Mouse (Mus musculus): ENCODE results near the gene Ntrk3.

The Ntrk3 gene

DNA sequence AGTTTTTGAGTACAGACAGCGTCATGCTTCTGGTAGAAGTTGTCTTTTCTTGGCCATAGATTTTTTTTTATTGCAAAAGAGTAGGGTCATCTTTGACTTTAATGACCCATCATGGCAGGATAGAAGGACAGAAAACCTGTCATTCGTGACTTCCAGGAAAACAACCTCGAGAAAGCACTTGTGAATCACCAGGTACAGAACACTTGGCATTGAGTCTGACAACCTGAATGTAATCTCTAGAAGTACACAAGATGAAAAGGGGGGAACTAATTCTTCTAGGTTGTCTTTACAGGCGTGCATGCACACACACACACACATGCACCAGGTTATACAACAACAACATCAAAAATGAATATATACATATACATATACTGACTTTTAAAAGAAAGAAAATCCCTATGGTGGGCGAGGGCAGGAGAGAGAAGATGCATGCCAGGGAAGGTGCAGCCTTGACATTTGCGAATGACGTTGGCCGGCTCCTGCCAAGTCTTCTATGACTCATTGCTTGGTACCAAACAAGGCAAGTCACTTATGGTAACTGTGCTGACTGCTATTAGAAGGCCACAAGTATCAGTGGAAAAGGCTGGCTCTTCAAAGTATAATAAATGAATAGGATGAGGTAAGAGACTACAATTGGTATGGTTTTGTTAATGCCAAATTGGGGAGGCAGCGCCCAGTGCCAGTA lies 217.4 kb downstream of the Ntrk3 start:
- no peak for DNase-seq (ENCODE audit: low spot score in 2 of 2)

DNA sequence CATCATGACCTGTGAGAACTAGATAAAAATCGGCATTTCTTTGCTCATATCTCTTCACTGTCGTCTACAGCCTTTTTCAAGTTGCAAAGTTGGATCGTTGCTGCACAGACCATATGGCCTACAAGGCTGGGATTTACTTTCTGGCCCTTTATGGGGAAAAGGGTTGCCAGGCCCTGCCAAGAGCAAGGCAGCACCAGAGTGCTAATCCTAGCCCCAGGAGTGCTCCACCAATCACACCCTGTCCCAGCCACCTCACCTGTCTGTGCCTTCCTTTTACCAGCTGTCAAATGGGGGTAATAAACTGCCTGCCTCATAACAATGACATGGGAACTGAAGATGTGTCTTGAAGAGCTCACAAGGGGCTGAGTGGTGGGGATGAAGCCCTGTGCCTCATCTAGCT lies 218.1 kb downstream of the Ntrk3 start:
- no peak for DNase-seq (ENCODE audit: low spot score in 2 of 2)

DNA sequence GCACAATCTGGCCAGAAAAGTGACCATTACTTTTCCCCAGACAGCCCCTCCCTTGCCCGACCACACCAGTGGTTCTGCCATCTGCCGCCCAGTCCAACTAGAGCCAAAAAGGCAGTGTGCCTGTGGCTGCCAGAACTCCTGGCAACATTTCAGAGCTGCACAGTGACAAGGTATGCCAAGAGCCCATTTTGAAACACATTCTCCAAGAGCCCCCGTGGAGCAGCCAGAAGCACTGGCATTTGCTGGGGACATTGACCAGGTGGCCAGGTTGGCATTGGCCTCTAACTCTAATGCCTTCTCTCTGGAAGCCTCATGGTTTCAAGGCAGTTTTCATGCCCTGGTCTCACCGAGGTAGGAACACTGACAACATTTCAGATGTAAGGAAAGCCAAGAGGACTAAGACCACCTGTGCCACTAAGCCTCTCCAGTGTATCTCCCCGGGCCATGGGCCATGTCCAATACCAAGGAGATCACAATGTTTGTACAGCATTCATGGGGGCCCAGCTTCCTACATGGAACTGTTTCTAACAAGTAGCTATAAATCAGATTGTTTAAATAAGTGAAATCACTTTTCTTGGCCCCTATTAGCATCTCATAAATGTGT lies 218.9 kb downstream of the Ntrk3 start:
- DNase-seq (ENCODE audit: low spot score in 2 of 2), result no peak

DNA sequence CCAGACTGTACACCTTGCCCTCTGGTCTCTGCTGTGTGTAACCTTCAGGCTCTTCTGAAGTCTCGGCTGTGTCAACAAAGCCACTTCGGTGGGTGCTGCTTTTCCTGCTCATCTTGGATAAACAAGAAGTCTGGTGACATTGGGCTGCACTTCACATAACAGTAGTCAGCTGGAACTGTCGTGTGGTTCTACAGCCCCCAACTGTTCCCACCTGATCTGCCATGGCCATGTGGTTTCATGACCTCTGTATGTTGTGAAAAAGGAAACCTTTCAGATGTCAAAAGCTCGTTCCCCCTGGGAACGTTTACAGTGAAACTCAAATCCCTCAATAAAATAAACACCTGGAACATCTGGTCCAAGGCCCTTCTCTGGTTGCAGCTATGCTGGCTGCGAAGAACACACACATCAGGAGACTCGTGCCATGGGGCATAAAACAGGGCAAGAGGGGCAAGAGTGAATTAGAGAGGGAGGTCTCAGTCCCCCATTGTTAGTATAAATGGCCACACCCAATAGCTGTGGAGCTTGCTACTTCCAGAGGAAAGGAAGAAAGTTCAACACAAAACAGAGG lies 222.7 kb downstream of the Ntrk3 start:
- DNase-seq (ENCODE audit: low spot score in 2 of 2), result no peak

DNA sequence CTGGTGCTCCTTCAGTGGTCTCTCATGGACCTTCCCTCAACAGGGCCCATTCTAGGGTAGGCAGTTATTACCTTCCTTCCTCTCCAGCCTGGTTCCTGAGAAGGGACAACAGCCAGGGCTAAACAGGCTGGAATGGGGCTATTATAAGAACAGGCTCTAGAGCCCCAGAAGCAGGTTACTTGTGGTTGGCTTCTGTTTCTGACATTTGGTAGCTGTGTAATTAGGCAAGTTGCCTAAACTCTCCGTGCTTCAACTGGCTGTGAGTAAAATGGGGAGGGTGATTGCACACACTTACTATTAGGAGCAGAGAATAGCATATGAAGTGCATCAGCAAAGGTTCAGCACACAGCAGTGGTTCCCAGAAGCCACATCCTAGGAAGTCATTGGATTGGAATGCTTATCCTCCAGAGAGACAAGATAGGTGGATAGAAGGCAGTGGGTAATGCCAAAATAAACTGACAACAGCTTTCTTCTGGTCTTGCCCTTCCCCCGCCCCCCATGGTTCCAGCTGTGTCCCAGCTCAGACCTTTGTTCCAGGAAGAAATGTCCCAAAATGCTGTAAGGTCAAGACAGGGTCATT lies 230.7 kb downstream of the Ntrk3 start:
- DNase-seq (ENCODE audit: low spot score in 2 of 2), result no peak

DNA sequence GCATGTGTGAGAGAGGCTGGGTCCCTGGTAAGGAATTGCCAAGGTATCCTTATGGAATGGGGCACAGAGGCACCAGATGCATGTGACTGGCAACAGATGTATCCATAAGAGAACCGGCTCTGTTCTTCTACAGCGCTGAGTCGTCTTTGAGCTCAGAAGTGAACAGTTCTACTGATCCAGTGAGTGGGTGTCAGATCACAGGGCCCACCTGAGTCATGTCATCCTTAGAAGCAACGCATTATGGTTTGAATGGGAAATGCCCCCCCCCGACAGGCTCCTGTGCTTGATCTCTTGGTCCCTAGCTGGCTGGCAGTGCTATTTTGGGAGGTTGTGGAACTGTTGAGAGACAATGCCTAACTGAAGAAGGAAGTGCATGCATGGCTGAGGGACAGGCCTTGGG lies 236.9 kb downstream of the Ntrk3 start:
- DNase-seq (ENCODE audit: low spot score in 2 of 2), result no peak

DNA sequence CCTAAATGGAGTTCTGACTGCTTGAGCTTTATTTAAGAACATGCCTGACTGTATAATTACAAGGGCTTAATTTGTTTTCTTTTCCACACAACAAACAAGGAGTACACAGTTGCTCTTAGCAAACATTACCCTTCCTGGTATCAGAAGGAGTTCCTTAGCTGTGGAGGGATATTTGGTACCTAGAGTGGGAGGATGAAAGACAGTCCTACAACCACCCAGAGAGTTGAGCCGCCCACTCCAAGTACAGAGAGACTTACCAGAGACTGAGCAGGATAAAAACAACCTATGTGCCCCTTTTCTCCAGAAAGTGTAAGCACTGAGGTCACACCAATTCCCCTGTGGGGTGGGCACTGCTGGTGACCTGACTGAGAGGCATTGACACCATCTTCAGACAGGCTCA lies 237.8 kb downstream of the Ntrk3 start:
- DNase-seq (ENCODE audit: low spot score in 2 of 2), result no peak

DNA sequence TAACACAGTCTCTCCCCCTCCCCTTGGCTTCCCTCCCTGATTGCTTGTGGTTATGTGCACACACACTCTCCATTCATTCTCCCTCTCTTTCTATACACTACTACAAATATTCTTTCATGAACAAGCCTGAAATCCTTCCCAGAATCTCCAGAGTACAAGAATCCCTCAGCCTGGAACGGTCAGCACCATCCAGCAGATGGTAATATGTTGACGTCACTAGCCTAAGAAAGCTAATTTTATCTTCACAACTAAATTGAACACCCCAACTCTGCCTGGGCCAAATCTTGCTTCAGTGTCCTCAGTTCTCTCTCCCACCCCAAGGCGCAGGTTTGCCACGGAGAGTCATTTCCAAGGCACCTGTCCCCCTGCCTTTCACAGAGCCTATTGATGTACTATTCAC lies 239.5 kb downstream of the Ntrk3 start:
- no peak for DNase-seq (ENCODE audit: low spot score in 2 of 2)

DNA sequence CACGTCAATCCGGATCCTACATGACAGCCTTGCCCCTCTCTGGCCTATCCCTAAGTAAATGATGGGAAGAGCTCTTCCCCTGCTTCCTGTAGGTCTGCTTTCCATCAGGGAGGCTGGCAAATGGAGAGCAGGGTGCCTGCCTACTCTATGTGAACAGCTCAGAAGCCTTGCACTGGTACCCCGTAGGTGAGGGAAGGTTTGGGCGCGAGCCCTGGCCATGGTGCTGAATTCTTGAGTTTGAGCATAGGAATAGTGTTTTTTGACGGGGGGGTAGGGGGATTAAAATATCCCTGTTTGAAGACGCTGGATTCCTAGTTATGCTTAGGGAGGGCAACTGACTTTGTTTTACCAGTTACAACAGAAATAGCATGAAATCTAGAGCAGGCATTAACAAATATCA lies 240.0 kb downstream of the Ntrk3 start:
- no peak for DNase-seq (ENCODE audit: low spot score in 2 of 2)

DNA sequence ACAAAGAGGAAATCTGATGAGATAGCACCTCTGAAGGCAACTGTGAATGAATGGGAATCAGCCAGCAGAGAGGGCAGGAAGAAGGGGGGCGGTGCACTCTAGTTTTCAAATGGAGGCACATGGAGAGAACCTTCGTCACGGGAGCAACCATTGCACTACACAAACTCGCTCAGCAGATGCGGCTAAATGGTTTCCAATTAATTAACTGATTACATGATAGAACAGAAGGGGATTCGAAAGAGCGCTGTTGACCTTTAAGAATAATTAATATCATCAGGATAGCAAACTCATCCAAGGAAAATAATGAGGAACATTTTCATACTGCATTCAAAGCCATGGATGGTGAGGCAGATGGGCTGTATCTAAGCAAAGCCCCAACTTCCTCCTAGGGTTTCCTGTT lies 244.2 kb downstream of the Ntrk3 start:
- DNase-seq (ENCODE audit: low spot score in 2 of 2), result no peak

DNA sequence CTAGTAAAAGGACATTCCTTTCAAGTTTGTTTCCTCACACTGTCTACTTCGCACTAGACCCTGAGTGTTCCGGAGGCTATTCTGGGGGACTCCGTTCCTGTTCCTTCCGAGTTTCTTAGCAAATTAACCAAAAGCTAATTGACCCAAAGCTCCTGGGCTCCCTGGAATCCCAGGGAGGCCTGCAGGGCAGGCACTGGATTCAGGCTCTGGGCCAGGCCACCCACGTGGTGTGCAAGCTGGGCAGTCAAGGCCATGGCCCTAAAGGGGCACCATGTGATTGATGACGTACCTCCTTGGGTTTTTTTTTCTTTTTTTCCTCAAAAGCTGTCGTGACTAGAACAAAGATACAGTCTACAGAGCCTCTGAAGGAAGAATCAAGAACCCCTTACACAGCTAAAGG lies 246.6 kb downstream of the Ntrk3 start:
- no peak for DNase-seq (ENCODE audit: low spot score in 2 of 2)

DNA sequence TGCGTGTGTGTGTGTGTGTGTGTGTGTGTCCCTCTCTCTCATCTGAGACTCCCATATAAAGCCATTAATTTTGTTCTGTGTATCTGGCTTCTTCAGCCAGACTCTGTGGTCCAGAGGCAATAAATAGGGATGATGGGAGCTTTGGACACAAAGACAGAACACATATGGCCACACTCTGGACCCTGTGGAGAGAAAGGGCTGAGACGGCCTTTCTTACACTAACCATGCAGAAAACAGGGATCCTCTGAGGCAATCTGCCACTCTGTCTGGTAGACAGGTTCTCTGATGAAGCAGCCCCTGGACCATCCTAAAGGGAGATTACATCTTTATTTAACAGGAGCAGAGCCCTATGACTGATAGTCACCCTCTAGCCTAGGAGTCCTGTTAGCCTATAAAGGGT lies 253.5 kb downstream of the Ntrk3 start:
- DNase-seq (ENCODE audit: low spot score in 2 of 2), result no peak

DNA sequence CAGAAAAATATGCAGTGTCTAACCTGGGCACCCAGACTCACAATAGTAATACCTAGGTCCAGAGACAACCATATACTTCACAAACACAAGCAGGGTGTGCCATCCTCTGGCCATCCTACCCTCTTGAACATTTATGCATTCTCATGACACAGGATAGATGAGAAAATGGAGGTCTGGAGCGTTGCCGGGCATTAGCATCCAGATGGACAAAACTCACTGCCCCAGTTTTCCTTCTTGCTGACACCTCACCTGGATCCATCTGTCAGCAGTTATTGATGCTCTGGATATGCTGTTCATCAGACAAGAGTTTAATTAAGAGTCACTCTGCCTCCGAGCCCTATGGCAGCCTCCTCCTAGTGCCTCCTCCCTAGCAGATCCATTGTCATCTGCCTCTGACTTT lies 254.1 kb downstream of the Ntrk3 start:
- DNase-seq (ENCODE audit: low spot score in 2 of 2), result no peak

DNA sequence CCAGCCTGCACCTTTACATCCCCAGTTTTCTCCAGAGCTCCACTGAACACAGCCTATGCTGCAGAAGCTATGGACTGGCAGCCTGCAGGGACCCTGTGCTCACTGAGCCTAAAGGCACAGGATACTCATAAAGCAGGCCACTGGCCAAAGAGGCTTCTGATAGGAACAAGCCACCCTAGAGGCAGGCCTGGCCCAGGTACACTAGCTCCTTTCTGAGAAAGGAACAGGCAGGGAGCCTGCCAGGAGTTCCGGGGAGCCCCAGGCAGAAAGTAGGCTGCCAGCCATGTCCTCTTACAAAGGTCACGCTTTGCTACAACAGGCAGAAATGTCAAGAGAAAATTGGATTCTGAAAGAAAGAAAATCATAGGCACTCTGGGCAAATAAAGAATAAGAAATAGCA lies 254.8 kb downstream of the Ntrk3 start:
- DNase-seq (ENCODE audit: low spot score in 2 of 2), result no peak

DNA sequence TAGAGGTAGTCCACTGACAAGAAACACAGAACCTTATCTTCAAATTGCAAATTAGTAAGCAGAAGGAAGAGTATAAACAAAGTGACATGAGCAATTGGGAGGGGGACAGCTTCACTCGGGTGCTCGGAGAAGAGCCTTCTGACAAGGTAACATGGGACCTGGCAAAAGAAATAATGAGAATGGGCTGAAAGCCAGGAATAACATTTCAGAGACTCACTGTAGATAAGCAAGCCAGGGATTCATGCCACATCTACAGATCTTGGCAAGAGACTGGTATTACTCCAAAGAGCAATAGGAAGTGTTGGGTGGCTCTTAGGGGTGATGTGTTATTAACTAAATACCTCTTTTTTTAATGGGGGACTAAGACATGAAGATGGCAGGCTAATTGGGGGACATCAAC lies 258.9 kb downstream of the Ntrk3 start:
- DNase-seq (ENCODE audit: low spot score in 2 of 2), result no peak

DNA sequence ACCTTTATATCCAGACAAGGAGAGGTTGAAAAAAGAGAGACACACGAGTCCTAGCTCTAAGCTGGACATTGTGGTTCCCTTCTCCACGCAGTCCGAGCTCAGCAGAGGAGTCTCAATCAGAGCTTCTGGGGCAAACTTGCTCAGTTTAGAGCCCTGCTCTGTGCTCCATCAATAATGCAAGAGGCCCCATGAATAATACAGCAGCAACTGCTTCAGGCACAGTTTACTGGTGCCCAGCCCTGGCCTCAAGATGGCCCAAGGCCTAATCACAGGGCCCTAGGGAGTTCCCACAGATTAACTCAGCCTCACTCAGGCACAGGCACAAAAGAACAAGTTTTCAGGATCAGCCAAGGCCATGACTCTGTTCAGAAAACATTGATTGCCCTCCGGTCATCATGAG lies 266.1 kb downstream of the Ntrk3 start:
- no peak for DNase-seq (ENCODE audit: low spot score in 2 of 2)

DNA sequence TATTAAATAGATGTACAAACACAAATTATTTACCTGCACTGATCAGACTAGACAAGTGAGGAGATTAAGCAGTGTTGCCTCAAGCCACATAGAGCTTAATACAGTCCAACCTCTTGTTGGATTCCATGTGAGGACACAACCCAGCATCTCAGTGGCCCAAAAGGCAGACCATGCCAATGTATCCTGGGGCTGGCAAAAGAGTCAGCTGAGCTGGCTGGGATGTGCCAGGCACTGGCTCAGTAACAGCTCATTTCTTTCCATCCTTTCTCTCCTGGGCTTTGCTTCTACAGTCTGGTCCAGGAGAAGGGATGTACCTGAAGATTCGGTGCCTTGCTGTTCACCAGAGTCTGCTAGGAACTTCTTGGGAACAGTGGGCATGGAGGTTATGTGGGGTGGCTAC lies 266.5 kb downstream of the Ntrk3 start:
- no peak for DNase-seq (ENCODE audit: low spot score in 2 of 2)

DNA sequence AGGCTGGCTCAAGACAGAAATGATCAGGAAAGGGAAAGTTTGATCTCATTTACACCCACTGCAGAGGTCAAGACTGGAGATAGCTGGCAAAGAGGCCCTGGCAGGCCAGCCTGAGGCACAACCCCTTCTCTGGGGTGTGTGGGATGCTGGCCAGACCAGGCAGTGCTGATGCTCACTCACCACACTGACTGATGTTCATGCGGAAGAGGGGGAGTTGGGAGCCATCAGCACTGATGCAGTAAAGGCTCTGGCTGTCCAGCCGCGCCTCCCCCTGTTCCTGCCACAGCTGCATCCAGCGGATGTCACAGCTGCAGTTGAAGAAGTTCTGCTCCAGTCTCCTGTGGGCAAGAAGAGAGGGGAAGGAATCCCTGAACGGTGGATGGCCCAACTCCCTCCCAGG lies 275.2 kb downstream of the Ntrk3 start:
- DNase-seq (ENCODE audit: low spot score in 2 of 2), result no peak

DNA sequence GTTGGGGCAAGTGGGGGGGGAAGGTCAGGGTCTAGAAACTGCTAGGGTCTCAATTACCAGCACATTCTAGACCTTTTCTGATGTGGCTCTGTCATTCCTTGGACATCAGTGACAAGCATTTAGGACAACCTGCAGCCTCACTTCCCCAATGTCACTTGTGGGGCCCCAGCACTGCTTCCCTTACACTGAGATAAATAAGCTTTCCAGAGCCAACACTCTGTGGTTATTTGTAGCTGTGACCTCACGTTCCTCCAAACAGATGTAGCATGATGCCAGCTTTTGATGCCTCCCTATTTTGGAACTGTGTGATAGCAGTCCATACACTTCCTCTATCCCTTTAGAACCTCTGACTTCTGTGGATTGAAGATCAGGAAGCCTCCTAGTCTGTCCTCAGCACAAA lies 278.8 kb downstream of the Ntrk3 start:
- DNase-seq (ENCODE audit: low spot score in 2 of 2), result no peak

DNA sequence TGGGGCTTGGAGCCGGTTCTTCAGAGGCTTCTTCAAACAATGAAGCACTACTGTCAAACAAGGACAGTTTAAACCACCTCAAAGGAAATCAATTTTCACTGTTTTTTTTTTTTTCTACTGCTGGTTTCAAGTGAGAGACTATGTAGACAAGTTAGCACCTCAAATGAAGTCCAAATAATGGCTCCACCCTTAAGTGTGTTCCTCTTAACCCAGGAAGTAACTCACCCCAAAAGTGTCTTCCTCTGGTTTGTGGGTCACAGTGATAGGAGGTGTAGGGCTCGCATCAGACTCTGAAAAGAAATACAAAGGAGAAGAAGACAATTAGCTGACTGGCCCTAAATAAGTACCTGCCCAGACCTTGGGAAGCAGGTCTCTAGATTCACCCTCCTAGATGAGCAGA lies 286.1 kb downstream of the Ntrk3 start:
- DNase-seq (ENCODE audit: low spot score in 2 of 2), result no peak

DNA sequence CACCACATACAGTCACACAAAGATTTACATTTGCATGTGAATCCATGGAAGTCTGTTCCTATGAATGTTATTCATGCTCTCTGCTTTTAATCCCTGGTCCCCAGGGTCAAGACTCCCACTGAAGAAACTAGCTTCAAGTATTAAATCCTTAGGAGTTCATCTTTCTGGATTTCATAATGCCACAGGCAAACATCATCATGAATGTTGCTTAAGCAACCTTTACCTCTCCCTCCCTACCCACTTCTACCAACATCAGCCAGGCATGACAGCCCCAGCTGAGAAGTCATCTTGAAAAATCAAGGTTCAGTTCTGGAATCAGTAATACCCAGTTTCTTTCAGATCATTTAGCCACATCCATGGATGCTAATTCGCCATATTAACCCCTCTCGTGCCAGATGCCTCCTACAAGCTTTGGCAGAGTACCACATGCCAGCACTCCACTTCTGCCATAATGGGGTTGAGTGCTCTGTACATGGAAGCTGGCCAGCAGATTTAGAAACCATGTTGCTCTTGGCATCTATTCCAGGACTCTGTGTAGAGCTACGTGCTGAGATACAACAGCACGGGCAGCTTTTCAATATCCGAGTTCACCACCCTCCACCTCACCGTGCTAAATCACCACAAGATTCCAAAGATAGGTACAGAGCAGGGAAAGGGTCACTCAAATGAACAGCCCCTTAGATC lies 287.8 kb downstream of the Ntrk3 start:
- DNase-seq (ENCODE audit: low spot score in 2 of 2), result no peak

DNA sequence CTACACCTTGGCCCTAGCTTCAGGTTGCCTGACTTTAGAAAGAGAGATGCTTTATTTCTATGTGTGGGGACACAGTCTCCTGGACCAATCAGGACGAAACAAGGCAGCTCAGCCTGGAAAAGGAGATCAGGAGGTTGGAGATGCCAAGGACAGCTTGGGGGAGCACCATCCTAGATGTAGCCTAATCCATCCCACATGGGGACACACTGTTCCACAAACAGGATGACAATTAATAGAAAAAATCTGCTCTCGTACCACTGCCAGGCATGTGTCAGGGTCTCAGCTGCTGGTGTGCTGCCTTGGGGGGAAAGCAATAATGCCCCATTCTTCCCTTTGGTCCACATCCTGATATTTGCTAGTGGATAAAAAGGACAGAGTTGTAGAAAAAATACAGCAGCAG lies 289.0 kb downstream of the Ntrk3 start:
- DNase-seq (ENCODE audit: low spot score in 2 of 2), result no peak
